Comparison of ENCODE assay signal across 16 mouse cellular contexts in genomic region chr12:59623147-59623546, GRCm38 (mm10).
"Had no signal": no experiment of that assay in that cellular context is flagged by ENCODE, and none has a peak within 500 bp of the region (broad histone marks: within the 10 kb centered on the region; RNA-seq: fewer than 3 reads in every experiment).

No protein-coding gene starts in this region.

- DNase-seq: lung, adult 2 months; lung, postnatal 14 days; lung, postnatal 36 days; right cerebral cortex, postnatal 14 days; thymus, adult 18-20 months; thymus, postnatal 14 days; thymus, postnatal 36 days had no signal

- H3K27ac ChIP-seq: lung, embryonic 15.5 days; macrophage; midbrain, embryonic 13.5 days; midbrain, embryonic 15.5 days; neural tube, embryonic 12.5 days; stomach, embryonic 15.5 days; stomach, postnatal 0 days had no signal

- H3K4me1 ChIP-seq: lung, embryonic 15.5 days; megakaryocyte, embryonic 14.5 days; midbrain, embryonic 13.5 days; midbrain, embryonic 15.5 days; neural tube, embryonic 12.5 days; stomach, embryonic 15.5 days had no signal

- H3K4me3 ChIP-seq: lung, embryonic 15.5 days; megakaryocyte, embryonic 14.5 days; midbrain, embryonic 13.5 days; midbrain, embryonic 15.5 days; neural tube, embryonic 12.5 days; stomach, embryonic 15.5 days had no signal

- ATAC-seq: lung, postnatal 0 days; midbrain, embryonic 13.5 days; midbrain, embryonic 15.5 days had no signal
